Mouse (Mus musculus): ENCODE measurements at regions not wholly inside any gene's neighbourhood (a gene's known extent, or its start where the extent isn't known, plus 50 kb on each side); places are given as distances from the start of the nearest gene placed in this dataset.

DNA sequence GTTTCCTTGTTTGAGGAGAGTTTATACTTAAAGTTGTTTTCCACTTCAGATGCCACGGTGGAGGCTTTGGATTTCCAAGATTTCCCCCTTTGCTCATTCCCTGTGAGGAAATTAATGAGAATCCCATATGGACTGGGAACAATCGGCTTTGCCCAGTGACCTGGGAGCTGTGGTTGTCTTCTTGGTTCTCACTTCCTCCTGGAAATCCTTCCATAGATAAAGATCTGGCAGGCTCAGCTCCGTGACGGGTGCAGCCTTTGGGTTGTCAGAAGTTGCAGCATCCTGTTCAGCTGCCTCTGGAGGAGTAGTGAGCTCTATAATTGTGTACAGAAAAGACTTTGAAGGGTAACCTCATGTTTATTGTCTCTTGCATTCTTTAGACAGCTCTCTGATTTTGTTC, 78.8 kb upstream of the Ankrd28 start:
- Histone ChIP-seq H3K27ac (ENCODE audit: insufficient read depth, low read depth, low read length, poor library complexity, severe bottlenecking) (no peak overlapping the region), H3K9me3 (ENCODE audit: control insufficient read depth, insufficient read depth, low read depth, low read length) (no peaks in the 10 kb centered on the region), H3K4me3 (ENCODE audit: insufficient read depth in 1 of 2, low read depth in 1 of 2, low read length in 2 of 2, poor library complexity in 1 of 2, severe bottlenecking in 1 of 2) (no peak overlapping the region), H3K9ac (ENCODE audit: insufficient read depth, low read depth, low read length, poor library complexity, severe bottlenecking) (no peak overlapping the region), H3K36me3 (ENCODE audit: control insufficient read depth, insufficient read depth, low read length, poor library complexity, severe bottlenecking) (no peaks in the 10 kb centered on the region), H3K4me1 (ENCODE audit: control insufficient read depth in 2 of 2, insufficient read depth in 2 of 2, low read length in 2 of 2, poor library complexity in 1 of 2) (0 out of 4 replicates have a peak, but pooled peaks cover 0 to 2% of the 10 kb centered on the region in 2 experiments)
- DNase-seq (ENCODE audit: low read depth, low spot score), result no peak
- TF ChIP-seq HCFC1 (IDR thresholded peaks at IDR 0.05; ENCODE audit: borderline replicate concordance, insufficient read depth, low read length), result no peak
- TF ChIP-seq CHD2 (IDR thresholded peaks at IDR 0.05; ENCODE audit: low read depth, low read length), result no peak
- TF ChIP-seq ZC3H11A (IDR thresholded peaks at IDR 0.05; ENCODE audit: borderline replicate concordance, low read depth, low read length), result no peak
- TF ChIP-seq MAFK (IDR thresholded peaks at IDR 0.05; ENCODE audit: insufficient read depth, low read depth, low read length), result no peak
- no peak for TF ChIP-seq ZNF384 (IDR thresholded peaks at IDR 0.05; ENCODE audit: low read depth, low read length)
- in situ Hi-C loops (cut with MboI; ENCODE audit: low sequenced_read_pairs in 2 of 2, unreplicated experiment in 2 of 2), result no loop called here

DNA sequence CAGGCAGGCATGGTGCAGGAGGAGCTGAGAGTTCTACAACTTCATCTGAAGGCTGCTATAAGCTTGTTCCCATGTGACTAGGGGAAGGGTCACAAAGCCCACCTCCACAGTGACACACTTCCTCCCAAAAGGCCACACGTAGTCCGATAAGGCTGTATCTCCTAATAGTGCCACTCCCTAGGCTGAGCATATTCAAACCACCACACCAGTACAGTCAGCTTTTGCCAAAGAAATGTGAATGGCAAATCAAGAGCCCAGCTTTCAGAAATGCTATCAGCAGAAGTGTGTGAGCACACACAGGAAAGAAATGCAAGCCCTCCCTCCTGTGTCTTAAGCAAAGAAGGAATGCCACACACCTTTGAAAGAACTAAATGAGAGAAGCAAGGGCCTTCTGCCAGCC, 80.4 kb upstream of the Ankrd28 start:
- no peak for DNase-seq (ENCODE audit: low read depth, low spot score)

GRCm38 (mm10) chr14:31918461-31918860, 88.0 kb upstream of the Ankrd28 start:
- peak; percentile 51 for DNase-seq (ENCODE audit: low read depth, low spot score)
- Histone ChIP-seq H3K36me3 (ENCODE audit: control insufficient read depth, insufficient read depth, low read length, poor library complexity, severe bottlenecking) (no peaks in the 10 kb centered on the region; the same call in 1 of the 2 replicates), H3K9me3 (ENCODE audit: control insufficient read depth, insufficient read depth, low read depth, low read length) (peaks cover 6% of the 10 kb centered on the region; the same call in 1 of the 2 replicates), H3K4me1 (ENCODE audit: control insufficient read depth in 2 of 2, insufficient read depth in 2 of 2, low read length in 2 of 2, poor library complexity in 1 of 2) (peaks cover 0 to 5% of the 10 kb centered on the region in 2 experiments; a peak in 2 of 4 replicates), H3K27ac (ENCODE audit: insufficient read depth, low read depth, low read length, poor library complexity, severe bottlenecking) (peak overlapping the region; percentile 77), H3K4me3 (ENCODE audit: insufficient read depth in 1 of 2, low read depth in 1 of 2, low read length in 2 of 2, poor library complexity in 1 of 2, severe bottlenecking in 1 of 2) (no peak overlapping the region), H3K9ac (ENCODE audit: insufficient read depth, low read depth, low read length, poor library complexity, severe bottlenecking) (no peak overlapping the region)
- no peak for TF ChIP-seq CHD2 (IDR thresholded peaks at IDR 0.05; ENCODE audit: low read depth, low read length)
- no peak for TF ChIP-seq ZC3H11A (IDR thresholded peaks at IDR 0.05; ENCODE audit: borderline replicate concordance, low read depth, low read length)
- TF ChIP-seq HCFC1 (IDR thresholded peaks at IDR 0.05; ENCODE audit: borderline replicate concordance, insufficient read depth, low read length), result no peak
- TF ChIP-seq MAFK (IDR thresholded peaks at IDR 0.05; ENCODE audit: insufficient read depth, low read depth, low read length), result 0 out of 2 replicates have a peak, but pooled peaks have one; percentile 7
- in situ Hi-C loops (cut with MboI; ENCODE audit: low sequenced_read_pairs in 2 of 2, unreplicated experiment in 2 of 2), result no loop called here

More for the DNA sequence above, 80.4 kb upstream of the Ankrd28 start:
- Histone ChIP-seq H3K27ac (ENCODE audit: insufficient read depth, low read depth, low read length, poor library complexity, severe bottlenecking) (no peak overlapping the region), H3K4me1 (ENCODE audit: control insufficient read depth in 2 of 2, insufficient read depth in 2 of 2, low read length in 2 of 2, poor library complexity in 1 of 2) (0 out of 4 replicates have a peak, but pooled peaks cover 0 to 2% of the 10 kb centered on the region in 2 experiments), H3K4me3 (ENCODE audit: insufficient read depth in 1 of 2, low read depth in 1 of 2, low read length in 2 of 2, poor library complexity in 1 of 2, severe bottlenecking in 1 of 2) (no peak overlapping the region), H3K36me3 (ENCODE audit: control insufficient read depth, insufficient read depth, low read length, poor library complexity, severe bottlenecking) (no peaks in the 10 kb centered on the region), H3K9ac (ENCODE audit: insufficient read depth, low read depth, low read length, poor library complexity, severe bottlenecking) (no peak overlapping the region), H3K9me3 (ENCODE audit: control insufficient read depth, insufficient read depth, low read depth, low read length) (no peaks in the 10 kb centered on the region)
- in situ Hi-C loops (cut with MboI; ENCODE audit: low sequenced_read_pairs in 2 of 2, unreplicated experiment in 2 of 2), result no loop called here
- TF ChIP-seq ZC3H11A (IDR thresholded peaks at IDR 0.05; ENCODE audit: borderline replicate concordance, low read depth, low read length) (no peak), ZNF384 (IDR thresholded peaks at IDR 0.05; ENCODE audit: low read depth, low read length) (no peak), HCFC1 (IDR thresholded peaks at IDR 0.05; ENCODE audit: borderline replicate concordance, insufficient read depth, low read length) (no peak), MAFK (IDR thresholded peaks at IDR 0.05; ENCODE audit: insufficient read depth, low read depth, low read length) (no peak), CHD2 (IDR thresholded peaks at IDR 0.05; ENCODE audit: low read depth, low read length) (no peak)

GRCm38 (mm10) chr14:31918921-31919320, 88.5 kb upstream of the Ankrd28 start:
- Histone ChIP-seq H3K27ac (ENCODE audit: insufficient read depth, low read depth, low read length, poor library complexity, severe bottlenecking) (peak overlapping the region; percentile 77), H3K4me1 (ENCODE audit: control insufficient read depth in 2 of 2, insufficient read depth in 2 of 2, low read length in 2 of 2, poor library complexity in 1 of 2) (peaks cover 0 to 6% of the 10 kb centered on the region in 2 experiments; a peak in 2 of 4 replicates), H3K36me3 (ENCODE audit: control insufficient read depth, insufficient read depth, low read length, poor library complexity, severe bottlenecking) (no peaks in the 10 kb centered on the region; the same call in 1 of the 2 replicates), H3K9me3 (ENCODE audit: control insufficient read depth, insufficient read depth, low read depth, low read length) (peaks cover 6% of the 10 kb centered on the region; the same call in 1 of the 2 replicates), H3K4me3 (ENCODE audit: insufficient read depth in 1 of 2, low read depth in 1 of 2, low read length in 2 of 2, poor library complexity in 1 of 2, severe bottlenecking in 1 of 2) (no peak overlapping the region), H3K9ac (ENCODE audit: insufficient read depth, low read depth, low read length, poor library complexity, severe bottlenecking) (no peak overlapping the region)
- TF ChIP-seq ZC3H11A (IDR thresholded peaks at IDR 0.05; ENCODE audit: borderline replicate concordance, low read depth, low read length), result no peak
- TF ChIP-seq CHD2 (IDR thresholded peaks at IDR 0.05; ENCODE audit: low read depth, low read length), result no peak
- in situ Hi-C loops (cut with MboI; ENCODE audit: low sequenced_read_pairs in 2 of 2, unreplicated experiment in 2 of 2), result no loop called here
- DNase-seq (ENCODE audit: low read depth, low spot score), result no peak

Data from ES-E14 (cell line).